Mouse (Mus musculus): ENCODE measurements around the gene Olfr564. TPM values are rescaled to one million over a fixed set of nuclear protein-coding genes. Genes with fewer than 3 reads are reported as not detected.

The Olfr564 gene
- polyA plus RNA-seq (2014; fragmentation: Illumina TruSeq; extraction: RNeasy Lipid Tissue Mini Kit (QIAGEN cat#74804)): not detected

GRCm38 (mm10) chr7:102803180-102803579, at the start of gene Olfr564:
Gene Olfr564, plus strand, starts transcription at chr7:102803480.

GRCm38 (mm10) chr7:102759266-102759665, 44.0 kb upstream of the Olfr564 start, which contains the start of the genes Olfr560 and Olfr78:
Gene Olfr560, minus strand, starts transcription at chr7:102759366.
Gene Olfr78, minus strand, starts transcription at chr7:102759471.

GRCm38 (mm10) chr7:102770921-102771320, 32.4 kb upstream of the Olfr564 start, which contains the start of gene Olfr561:
Gene Olfr561, plus strand, starts transcription at chr7:102771221.

Other genes with a start within 250 kb of the Olfr564 start
- gene Trim21, start 238.0 kb upstream of the Olfr564 start, polyA plus RNA-seq (2014; fragmentation: Illumina TruSeq; extraction: RNeasy Lipid Tissue Mini Kit (QIAGEN cat#74804)): 13.1 TPM
- not detected for gene Olfr550, start 232.0 kb upstream of the Olfr564 start, polyA plus RNA-seq (2014; fragmentation: Illumina TruSeq; extraction: RNeasy Lipid Tissue Mini Kit (QIAGEN cat#74804))
- not detected for gene Olfr551, start 211.6 kb upstream of the Olfr564 start, polyA plus RNA-seq (2014; fragmentation: Illumina TruSeq; extraction: RNeasy Lipid Tissue Mini Kit (QIAGEN cat#74804))
- not detected for gene Olfr552, start 205.7 kb upstream of the Olfr564 start, polyA plus RNA-seq (2014; fragmentation: Illumina TruSeq; extraction: RNeasy Lipid Tissue Mini Kit (QIAGEN cat#74804))
- gene Olfr553, start 185.3 kb upstream of the Olfr564 start, polyA plus RNA-seq (2014; fragmentation: Illumina TruSeq; extraction: RNeasy Lipid Tissue Mini Kit (QIAGEN cat#74804)): not detected
- not detected for gene Olfr554, start 165.0 kb upstream of the Olfr564 start, polyA plus RNA-seq (2014; fragmentation: Illumina TruSeq; extraction: RNeasy Lipid Tissue Mini Kit (QIAGEN cat#74804))
- gene Olfr555, start 144.7 kb upstream of the Olfr564 start, polyA plus RNA-seq (2014; fragmentation: Illumina TruSeq; extraction: RNeasy Lipid Tissue Mini Kit (QIAGEN cat#74804)): not detected
- not detected for gene Olfr556, start 138.6 kb upstream of the Olfr564 start, polyA plus RNA-seq (2014; fragmentation: Illumina TruSeq; extraction: RNeasy Lipid Tissue Mini Kit (QIAGEN cat#74804))
- 6.5 TPM for gene Trim68, start 116.2 kb upstream of the Olfr564 start, polyA plus RNA-seq (2014; fragmentation: Illumina TruSeq; extraction: RNeasy Lipid Tissue Mini Kit (QIAGEN cat#74804))
- gene Olfr557, start 107.6 kb upstream of the Olfr564 start, polyA plus RNA-seq (2014; fragmentation: Illumina TruSeq; extraction: RNeasy Lipid Tissue Mini Kit (QIAGEN cat#74804)): not detected
- 10.3 TPM for gene Olfr558, start 101.3 kb upstream of the Olfr564 start, polyA plus RNA-seq (2014; fragmentation: Illumina TruSeq; extraction: RNeasy Lipid Tissue Mini Kit (QIAGEN cat#74804))
- gene Olfr33, start 84.4 kb upstream of the Olfr564 start, polyA plus RNA-seq (2014; fragmentation: Illumina TruSeq; extraction: RNeasy Lipid Tissue Mini Kit (QIAGEN cat#74804)): not detected
- gene Olfr559, start 76.0 kb upstream of the Olfr564 start, polyA plus RNA-seq (2014; fragmentation: Illumina TruSeq; extraction: RNeasy Lipid Tissue Mini Kit (QIAGEN cat#74804)): not detected
- gene Olfr560, start 44.1 kb upstream of the Olfr564 start, polyA plus RNA-seq (2014; fragmentation: Illumina TruSeq; extraction: RNeasy Lipid Tissue Mini Kit (QIAGEN cat#74804)): not detected
- 0.43 TPM for gene Olfr78, start 44.0 kb upstream of the Olfr564 start, polyA plus RNA-seq (2014; fragmentation: Illumina TruSeq; extraction: RNeasy Lipid Tissue Mini Kit (QIAGEN cat#74804))
- gene Olfr561, start 32.3 kb upstream of the Olfr564 start, polyA plus RNA-seq (2014; fragmentation: Illumina TruSeq; extraction: RNeasy Lipid Tissue Mini Kit (QIAGEN cat#74804)): not detected
- gene Olfr566, start 55.3 kb downstream of the Olfr564 start, polyA plus RNA-seq (2014; fragmentation: Illumina TruSeq; extraction: RNeasy Lipid Tissue Mini Kit (QIAGEN cat#74804)): not detected
- not detected for gene Olfr568, start 73.6 kb downstream of the Olfr564 start, polyA plus RNA-seq (2014; fragmentation: Illumina TruSeq; extraction: RNeasy Lipid Tissue Mini Kit (QIAGEN cat#74804))
- not detected for gene Olfr569, start 87.4 kb downstream of the Olfr564 start, polyA plus RNA-seq (2014; fragmentation: Illumina TruSeq; extraction: RNeasy Lipid Tissue Mini Kit (QIAGEN cat#74804))
- gene Olfr570, start 91.1 kb downstream of the Olfr564 start, polyA plus RNA-seq (2014; fragmentation: Illumina TruSeq; extraction: RNeasy Lipid Tissue Mini Kit (QIAGEN cat#74804)): not detected
- not detected for gene Olfr571, start 114.1 kb downstream of the Olfr564 start, polyA plus RNA-seq (2014; fragmentation: Illumina TruSeq; extraction: RNeasy Lipid Tissue Mini Kit (QIAGEN cat#74804))
- not detected for gene Olfr572, start 120.9 kb downstream of the Olfr564 start, polyA plus RNA-seq (2014; fragmentation: Illumina TruSeq; extraction: RNeasy Lipid Tissue Mini Kit (QIAGEN cat#74804))
- not detected for gene Olfr573-ps1, start 139.1 kb downstream of the Olfr564 start, polyA plus RNA-seq (2014; fragmentation: Illumina TruSeq; extraction: RNeasy Lipid Tissue Mini Kit (QIAGEN cat#74804))
- gene Olfr574, start 145.0 kb downstream of the Olfr564 start, polyA plus RNA-seq (2014; fragmentation: Illumina TruSeq; extraction: RNeasy Lipid Tissue Mini Kit (QIAGEN cat#74804)): not detected
- not detected for gene Olfr575, start 155.3 kb downstream of the Olfr564 start, polyA plus RNA-seq (2014; fragmentation: Illumina TruSeq; extraction: RNeasy Lipid Tissue Mini Kit (QIAGEN cat#74804))
- gene Olfr576, start 159.2 kb downstream of the Olfr564 start, polyA plus RNA-seq (2014; fragmentation: Illumina TruSeq; extraction: RNeasy Lipid Tissue Mini Kit (QIAGEN cat#74804)): not detected
- not detected for gene Olfr577, start 172.5 kb downstream of the Olfr564 start, polyA plus RNA-seq (2014; fragmentation: Illumina TruSeq; extraction: RNeasy Lipid Tissue Mini Kit (QIAGEN cat#74804))
- not detected for gene Olfr578, start 185.8 kb downstream of the Olfr564 start, polyA plus RNA-seq (2014; fragmentation: Illumina TruSeq; extraction: RNeasy Lipid Tissue Mini Kit (QIAGEN cat#74804))
- not detected for gene Olfr582, start 234.5 kb downstream of the Olfr564 start, polyA plus RNA-seq (2014; fragmentation: Illumina TruSeq; extraction: RNeasy Lipid Tissue Mini Kit (QIAGEN cat#74804))
- not detected for gene Olfr583, start 247.8 kb downstream of the Olfr564 start, polyA plus RNA-seq (2014; fragmentation: Illumina TruSeq; extraction: RNeasy Lipid Tissue Mini Kit (QIAGEN cat#74804))